Mouse (Mus musculus) liver, adult 2 months (tissue): ENCODE data around the gene Kdelr3. TPM values are rescaled to one million over a fixed set of nuclear protein-coding genes. Genes with fewer than 3 reads are reported as not detected.

Experiments used
- DNase-seq: peaks from one replicate; pipeline ENCODE4 v3.0.0-alpha.2; 2011; ENCODE audit warnings: low read depth, low spot score; ENCODE audit errors: extremely low read depth
- H3K27ac ChIP-seq: fragments of 200-500 bp; replicated peaks from 2 replicates; pipeline ENCODE4 v1.5.1; 2012; ENCODE audit warnings: low read depth, mild to moderate bottlenecking, control low read depth, inconsistent platforms, low read length; ENCODE audit not compliant: insufficient read depth
- H3K27me3 ChIP-seq: fragments of 200-500 bp; 2 replicates; pipeline ENCODE4 v1.6.1; 2012; ENCODE audit warnings: mild to moderate bottlenecking, moderate library complexity, low read length, inconsistent platforms; ENCODE audit not compliant: control insufficient read depth, insufficient read depth
- H3K36me3 ChIP-seq: fragments of 200-500 bp; 2 replicates; pipeline ENCODE4 v1.6.1; 2012; ENCODE audit warnings: low read length, inconsistent platforms; ENCODE audit not compliant: control insufficient read depth, insufficient read depth
- H3K4me1 ChIP-seq: fragments of 200-500 bp; 2 replicates; pipeline ENCODE4 v1.6.1; 2011; ENCODE audit warnings: low read length; ENCODE audit not compliant: control insufficient read depth, insufficient read depth
- H3K4me3 ChIP-seq: fragments of 200-500 bp; 2 replicates; pipeline ENCODE4 v1.5.1; 2011; ENCODE audit warnings: low read depth, mild to moderate bottlenecking, control low read depth, low read length, moderate library complexity; ENCODE audit not compliant: insufficient read depth
- H3K79me2 ChIP-seq: fragments of 200-500 bp; 2 replicates; pipeline ENCODE4 v1.6.1; 2012; ENCODE audit warnings: inconsistent platforms, mild to moderate bottlenecking, low read length, moderate library complexity; ENCODE audit not compliant: control insufficient read depth, insufficient read depth
- H3K9ac ChIP-seq: fragments of 200-500 bp; 2 replicates; pipeline ENCODE4 v1.6.1; 2012; ENCODE audit warnings: low read depth, mild to moderate bottlenecking, control low read depth, inconsistent platforms, low read length
- CTCF ChIP-seq: fragments of 200-500 bp; IDR thresholded peaks from 2 replicates; pipeline ENCODE4 v1.5.1; 2011; ENCODE audit warnings: low read depth, low read length, control low read depth
- POLR2A ChIP-seq: fragments of 200-500 bp; IDR thresholded peaks from 2 replicates; pipeline ENCODE4 v1.6.1; 2011; ENCODE audit warnings: low read length, control low read depth; ENCODE audit not compliant: insufficient read depth; ENCODE audit errors: extremely low read depth
- WGBS: fragments of 180-500 bp; shearing (Covaris S2); methylation state at CpG from one replicate; pipeline ENCODE4 v1.1.7; 2018; 5-methylcytosine and 5-hydroxymethylcytosine counted together
- polyA plus RNA-seq: library from polyadenylated mRNA; depleted of rRNA; stranded (reverse); fragments of >200 nt; gene quantifications from 2 replicates; pipeline ENCODE4 v1.2.3, GENCODE M21; 2012; rRNA removed
- total RNA-seq: library from RNA; depleted of rRNA; stranded (reverse); fragments of >200 nt; gene quantifications from 2 replicates; pipeline ENCODE4 v1.2.3, GENCODE M21; 2014; rRNA removed

The Kdelr3 gene
- total RNA-seq = 0.54 and 0.83 TPM in 2 replicates
- 0.50 and 0.67 TPM in 2 replicates for polyA plus RNA-seq

GRCm38 (mm10) chr15:79516171-79517096, at the start of gene Kdelr3:
TSS of gene Kdelr3 (plus strand) at chr15:79516411.
- no peak for DNase-seq
- H3K4me3 ChIP-seq = peak within 1 kb of the TSS; percentile 68
- no peaks in the 10 kb centered on the region for H3K79me2 ChIP-seq
- H3K27me3 ChIP-seq = peaks cover 23% of the 10 kb centered on the region
- H3K36me3 ChIP-seq = no peaks in the 10 kb centered on the region
- peak within 1 kb of the TSS; percentile 70 for H3K9ac ChIP-seq
- H3K4me1 ChIP-seq = peaks cover 3% of the 10 kb centered on the region
- no peak for TF ChIP-seq CTCF
- no peak for TF ChIP-seq POLR2A
- 2% methylated on average over 71 of the region's 71 CpGs for WGBS
- H3K27ac ChIP-seq = no peak within 1 kb of the TSS

GRCm38 (mm10) chr15:79466601-79467286, 49.5 kb upstream of the Kdelr3 start:
- peak; percentile 99 for TF ChIP-seq CTCF
- TF ChIP-seq POLR2A = no peak
- Histone ChIP-seq H3K27me3 (peaks cover 5% of the 10 kb centered on the region; the same call in 1 of the 2 replicates), H3K9ac (no peak overlapping the region), H3K27ac (no peak overlapping the region), H3K4me3 (no peak overlapping the region), H3K79me2 (no peaks in the 10 kb centered on the region), H3K36me3 (no peaks in the 10 kb centered on the region), H3K4me1 (peaks cover 3% of the 10 kb centered on the region; the same call in 1 of the 2 replicates)
- DNase-seq = peak; percentile 44
- WGBS = 7% methylated on average over 18 of the region's 18 CpGs

DNA sequence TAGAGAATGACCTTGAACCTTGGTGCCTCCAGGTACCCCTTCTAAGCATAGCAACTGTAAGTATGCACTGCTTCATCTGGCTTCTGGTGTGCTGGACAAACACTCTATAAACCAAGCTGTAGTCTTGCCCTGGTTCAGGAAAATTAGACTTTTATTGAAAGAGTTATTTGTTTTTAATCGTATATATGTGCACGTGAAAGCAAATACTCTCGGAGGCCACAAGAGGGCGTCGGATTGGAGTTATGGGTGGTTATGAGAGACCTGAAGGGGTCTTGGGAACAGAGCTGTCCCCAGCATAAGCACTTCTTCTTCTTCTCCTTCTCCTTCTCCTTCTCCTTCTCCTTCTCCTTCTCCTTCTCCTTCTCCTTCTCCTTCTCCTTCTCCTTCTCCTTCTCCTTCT, 46.6 kb upstream of the Kdelr3 start:
- peaks cover 3% of the 10 kb centered on the region; the same call in 1 of the 2 replicates for H3K4me1 ChIP-seq
- H3K4me3 ChIP-seq = no peak overlapping the region
- H3K27ac ChIP-seq = no peak overlapping the region
- no peaks in the 10 kb centered on the region for H3K27me3 ChIP-seq
- WGBS = 63% methylated on average over 5 of the region's 5 CpGs
- no peaks in the 10 kb centered on the region for H3K36me3 ChIP-seq
- H3K9ac ChIP-seq = no peak overlapping the region
- DNase-seq = no peak
- H3K79me2 ChIP-seq = no peaks in the 10 kb centered on the region
- no peak for TF ChIP-seq POLR2A
- TF ChIP-seq CTCF = no peak

GRCm38 (mm10) chr15:79470583-79470982, 45.6 kb upstream of the Kdelr3 start:
- Histone ChIP-seq H3K4me3 (no peak overlapping the region), H3K79me2 (no peaks in the 10 kb centered on the region), H3K36me3 (no peaks in the 10 kb centered on the region), H3K27ac (no peak overlapping the region), H3K9ac (no peak overlapping the region), H3K4me1 (peaks cover 3% of the 10 kb centered on the region; the same call in 1 of the 2 replicates), H3K27me3 (no peaks in the 10 kb centered on the region)
- DNase-seq = no peak
- TF ChIP-seq CTCF (no peak), POLR2A (no peak)
- WGBS = 34% methylated on average over 17 of the region's 17 CpGs

GRCm38 (mm10) chr15:79471095-79471494, 45.1 kb upstream of the Kdelr3 start:
- Histone ChIP-seq H3K27me3 (no peaks in the 10 kb centered on the region), H3K36me3 (no peaks in the 10 kb centered on the region), H3K4me3 (no peak overlapping the region), H3K9ac (no peak overlapping the region), H3K79me2 (no peaks in the 10 kb centered on the region), H3K27ac (no peak overlapping the region), H3K4me1 (peaks cover 3% of the 10 kb centered on the region; the same call in 1 of the 2 replicates)
- no peak for DNase-seq
- 63% methylated on average over 10 of the region's 10 CpGs for WGBS
- TF ChIP-seq POLR2A (no peak), CTCF (no peak)
